Mouse (Mus musculus): ENCODE results near the gene Acap1. TPM values are rescaled to one million over a fixed set of nuclear protein-coding genes. Genes with fewer than 3 reads are reported as not detected.
"Not testable (repeated sequence)": the region's sequence is repeated elsewhere in the genome, so short reads cannot be mapped to it uniquely, and the experiment has no call there.

Acap1 gene
- polyA plus RNA-seq, 1 experiment from 2014 or later: 1.4 TPM

DNA sequence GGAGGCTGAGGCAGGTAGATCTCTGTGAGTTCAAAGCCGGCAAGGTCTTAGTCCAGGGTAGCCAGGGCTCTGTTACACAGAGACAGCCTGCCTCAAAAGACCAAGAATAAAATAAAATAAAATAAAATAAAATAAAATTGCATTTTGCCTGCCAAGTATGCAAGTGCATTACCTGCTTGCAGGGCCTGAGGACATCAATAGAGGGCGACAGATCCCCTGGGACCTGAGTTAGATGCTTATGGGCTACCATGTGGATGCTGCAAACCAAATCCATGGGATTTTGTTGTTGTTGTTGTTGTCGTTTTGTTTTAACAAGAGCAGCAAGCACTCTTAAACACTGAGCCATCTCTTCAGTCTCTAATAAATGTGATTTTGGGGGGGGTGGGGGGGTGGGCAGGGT lies 36.9 kb upstream of the Acap1 start:
- no peak overlapping the region for H3K4me3 ChIP-seq
- WGBS: 41% methylated on average over 3 of the region's 3 CpGs
- no peak overlapping the region for H3K27ac ChIP-seq
- no peaks in the 10 kb centered on the region for H3K36me3 ChIP-seq
- peaks cover 33% of the 10 kb centered on the region for H3K4me1 ChIP-seq (replicated peaks)
- no peak for DNase-seq (ENCODE audit: low spot score)
- peaks cover 35% of the 10 kb centered on the region for H3K27me3 ChIP-seq (ENCODE audit: insufficient read depth, poor library complexity, severe bottlenecking)
- no peaks in the 10 kb centered on the region for H3K9me3 ChIP-seq

- Histone ChIP-seq H3K27me3 (ENCODE audit: insufficient read depth, poor library complexity, severe bottlenecking) (peaks cover 30% of the 10 kb centered on the region), H3K4me1 (replicated peaks) (peaks cover 29% of the 10 kb centered on the region), H3K4me3 (no peak overlapping the region), H3K27ac (no peak overlapping the region), H3K9me3 (no peaks in the 10 kb centered on the region), H3K36me3 (no peaks in the 10 kb centered on the region)
- WGBS: 77% methylated on average over 8 of the region's 8 CpGs
- no peak for DNase-seq (ENCODE audit: low spot score)
Observed at GRCm38 (mm10) chr11:69931769-69932168, 36.4 kb upstream of the Acap1 start.

GRCm38 (mm10) chr11:69930967-69931537 lies 35.7 kb upstream of the Acap1 start:
- 84% methylated on average over 3 of the region's 3 CpGs for WGBS
- H3K4me3 ChIP-seq: no peak overlapping the region
- peaks cover 22% of the 10 kb centered on the region for H3K4me1 ChIP-seq (replicated peaks)
- H3K27me3 ChIP-seq (ENCODE audit: insufficient read depth, poor library complexity, severe bottlenecking): peaks cover 23% of the 10 kb centered on the region
- no peak for DNase-seq (ENCODE audit: low spot score)
- no peaks in the 10 kb centered on the region for H3K9me3 ChIP-seq
- no peaks in the 10 kb centered on the region for H3K36me3 ChIP-seq
- H3K27ac ChIP-seq: no peak overlapping the region

- not testable (repeated sequence) for H3K27ac ChIP-seq; H3K9me3 ChIP-seq; H3K4me3 ChIP-seq; DNase-seq (ENCODE audit: low spot score); H3K36me3 ChIP-seq
- peaks cover 13% of the 10 kb centered on the region for H3K4me1 ChIP-seq (replicated peaks)
- 88% methylated on average over 8 of the region's 8 CpGs for WGBS
- peaks cover 15% of the 10 kb centered on the region for H3K27me3 ChIP-seq (ENCODE audit: insufficient read depth, poor library complexity, severe bottlenecking)
Observed at GRCm38 (mm10) chr11:69930176-69930575, 34.8 kb upstream of the Acap1 start.

- WGBS: 88% methylated on average over 4 of the region's 4 CpGs
- Histone ChIP-seq H3K4me1 (replicated peaks) (peaks cover 9% of the 10 kb centered on the region; the same call in 1 of the 2 replicates), H3K36me3 (no peaks in the 10 kb centered on the region), H3K4me3 (no peak overlapping the region), H3K27ac (no peak overlapping the region), H3K27me3 (ENCODE audit: insufficient read depth, poor library complexity, severe bottlenecking) (peaks cover 10% of the 10 kb centered on the region; the same call in 1 of the 2 replicates), H3K9me3 (no peaks in the 10 kb centered on the region)
- DNase-seq (ENCODE audit: low spot score): no peak
Observed at GRCm38 (mm10) chr11:69929712-69930111, 34.4 kb upstream of the Acap1 start.

DNA sequence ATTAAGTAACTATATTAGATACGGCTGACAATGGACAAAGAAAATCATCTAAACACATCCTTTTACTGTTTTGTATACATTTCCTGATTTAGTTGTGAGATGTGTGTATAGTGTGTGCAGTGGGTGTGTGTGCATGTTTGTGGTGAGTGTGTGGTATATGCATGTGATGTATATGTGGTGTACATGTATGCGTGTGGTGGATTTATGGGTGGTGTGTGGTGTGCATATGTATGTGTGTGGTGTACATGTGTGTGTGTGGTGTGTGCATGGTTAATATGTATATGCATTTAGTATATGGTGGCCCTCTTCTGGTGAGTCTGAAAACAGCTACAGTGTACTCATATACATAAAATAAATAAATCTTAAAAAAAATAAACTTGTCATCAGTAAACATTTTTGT lies 32.2 kb upstream of the Acap1 start:
- Histone ChIP-seq H3K27ac (no peak overlapping the region), H3K4me1 (replicated peaks) (peaks cover 6% of the 10 kb centered on the region), H3K27me3 (ENCODE audit: insufficient read depth, poor library complexity, severe bottlenecking) (no peaks in the 10 kb centered on the region), H3K9me3 (no peaks in the 10 kb centered on the region), H3K36me3 (no peaks in the 10 kb centered on the region), H3K4me3 (no peak overlapping the region)
- 95% methylated on average over 2 of the region's 2 CpGs for WGBS
- DNase-seq (ENCODE audit: low spot score): no peak

DNA sequence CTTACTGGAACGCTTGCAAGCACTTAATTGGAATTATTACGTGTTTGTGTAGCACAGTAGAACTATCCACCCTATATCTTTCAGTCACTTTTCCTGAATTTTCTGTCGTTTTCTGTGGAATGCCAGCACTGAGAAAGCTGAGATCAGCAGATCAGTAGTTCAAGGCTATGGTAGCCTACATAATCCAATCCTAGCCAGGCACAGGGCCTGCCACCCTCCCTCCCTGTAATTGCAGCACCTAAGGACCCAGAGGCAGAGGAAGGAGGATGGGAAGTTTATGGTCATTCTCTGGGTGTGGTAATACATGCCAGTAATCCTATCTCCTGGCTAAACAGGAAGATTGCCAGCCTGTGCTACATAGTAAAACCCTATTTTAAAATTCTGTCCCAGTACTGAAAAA lies 27.5 kb upstream of the Acap1 start:
- 72% methylated on average over 3 of the region's 3 CpGs for WGBS
- peaks cover 20% of the 10 kb centered on the region for H3K36me3 ChIP-seq
- no peaks in the 10 kb centered on the region for H3K9me3 ChIP-seq
- H3K4me1 ChIP-seq (replicated peaks): peaks cover 25% of the 10 kb centered on the region
- H3K27me3 ChIP-seq (ENCODE audit: insufficient read depth, poor library complexity, severe bottlenecking): no peaks in the 10 kb centered on the region
- peak overlapping the region; percentile 91 for H3K4me3 ChIP-seq
- H3K27ac ChIP-seq: peak overlapping the region; percentile 98
- DNase-seq (ENCODE audit: low spot score): no peak

- peaks cover 31% of the 10 kb centered on the region for H3K4me1 ChIP-seq (replicated peaks)
- 5% methylated on average over 12 of the region's 12 CpGs for WGBS
- peak overlapping the region; percentile 98 for H3K27ac ChIP-seq
- H3K27me3 ChIP-seq (ENCODE audit: insufficient read depth, poor library complexity, severe bottlenecking): no peaks in the 10 kb centered on the region
- peak overlapping the region; percentile 91 for H3K4me3 ChIP-seq
- H3K36me3 ChIP-seq: peaks cover 26% of the 10 kb centered on the region
- H3K9me3 ChIP-seq: no peaks in the 10 kb centered on the region
- DNase-seq (ENCODE audit: low spot score): no peak
Observed at GRCm38 (mm10) chr11:69922012-69922756, 26.8 kb upstream of the Acap1 start.

DNA sequence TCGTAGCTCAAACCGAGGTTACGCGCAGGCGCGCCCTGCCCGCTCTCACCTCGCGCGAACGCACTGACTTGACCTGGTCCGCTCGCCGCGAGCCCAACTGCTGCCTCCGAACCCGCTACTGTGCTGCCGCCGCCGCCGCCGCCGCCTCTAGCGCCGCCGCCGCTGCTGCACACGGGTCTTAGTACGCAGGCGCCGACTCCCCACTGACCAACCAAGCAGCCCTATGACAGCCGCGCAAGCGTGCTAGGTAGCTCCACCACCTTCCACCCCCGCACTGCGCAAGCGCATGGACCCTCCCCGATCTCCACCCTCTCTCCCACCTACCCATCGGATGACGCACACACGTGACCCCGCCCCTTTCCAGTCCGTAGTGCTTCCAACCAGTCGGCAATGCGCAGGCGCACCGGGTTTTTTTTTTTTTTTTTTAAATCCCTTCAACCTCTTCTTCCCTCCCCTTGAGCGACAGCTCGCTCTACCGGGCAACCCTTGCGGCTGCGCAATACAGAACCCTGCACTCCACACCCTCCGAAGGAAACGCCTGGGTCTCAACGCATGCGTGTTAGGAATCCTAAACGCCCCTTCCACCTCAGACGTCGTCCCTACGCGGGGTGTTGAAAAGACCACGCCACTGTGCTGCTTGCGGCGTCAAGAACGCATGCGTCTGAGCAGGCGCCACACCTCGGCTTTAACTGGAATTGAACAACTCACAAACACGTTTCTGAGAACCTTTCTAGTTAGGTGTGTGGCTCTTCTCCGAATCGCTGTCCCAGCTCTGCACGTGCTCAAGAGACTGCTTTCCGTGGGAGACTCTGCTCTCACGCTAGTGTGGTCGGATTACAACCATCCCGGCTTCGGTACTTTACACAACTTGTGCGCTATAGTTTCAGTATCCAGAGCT lies 26.0 kb upstream of the Acap1 start, which contains the start of gene Eif5a:
Gene Eif5a, minus strand, starts transcription at position 845 of the 898 bp plus-strand sequence.
- peaks cover 37% of the 10 kb centered on the region for H3K4me1 ChIP-seq (replicated peaks)
- H3K27me3 ChIP-seq (ENCODE audit: insufficient read depth, poor library complexity, severe bottlenecking): no peaks in the 10 kb centered on the region
- no peaks in the 10 kb centered on the region for H3K9me3 ChIP-seq
- peak within 1 kb of the TSS; percentile 98 for H3K27ac ChIP-seq
- peak; percentile 100 for DNase-seq (ENCODE audit: low spot score)
- H3K4me3 ChIP-seq: peak within 1 kb of the TSS; percentile 91
- WGBS: under 1% methylated on average over 78 of the region's 78 CpGs
- peaks cover 34% of the 10 kb centered on the region for H3K36me3 ChIP-seq

DNA sequence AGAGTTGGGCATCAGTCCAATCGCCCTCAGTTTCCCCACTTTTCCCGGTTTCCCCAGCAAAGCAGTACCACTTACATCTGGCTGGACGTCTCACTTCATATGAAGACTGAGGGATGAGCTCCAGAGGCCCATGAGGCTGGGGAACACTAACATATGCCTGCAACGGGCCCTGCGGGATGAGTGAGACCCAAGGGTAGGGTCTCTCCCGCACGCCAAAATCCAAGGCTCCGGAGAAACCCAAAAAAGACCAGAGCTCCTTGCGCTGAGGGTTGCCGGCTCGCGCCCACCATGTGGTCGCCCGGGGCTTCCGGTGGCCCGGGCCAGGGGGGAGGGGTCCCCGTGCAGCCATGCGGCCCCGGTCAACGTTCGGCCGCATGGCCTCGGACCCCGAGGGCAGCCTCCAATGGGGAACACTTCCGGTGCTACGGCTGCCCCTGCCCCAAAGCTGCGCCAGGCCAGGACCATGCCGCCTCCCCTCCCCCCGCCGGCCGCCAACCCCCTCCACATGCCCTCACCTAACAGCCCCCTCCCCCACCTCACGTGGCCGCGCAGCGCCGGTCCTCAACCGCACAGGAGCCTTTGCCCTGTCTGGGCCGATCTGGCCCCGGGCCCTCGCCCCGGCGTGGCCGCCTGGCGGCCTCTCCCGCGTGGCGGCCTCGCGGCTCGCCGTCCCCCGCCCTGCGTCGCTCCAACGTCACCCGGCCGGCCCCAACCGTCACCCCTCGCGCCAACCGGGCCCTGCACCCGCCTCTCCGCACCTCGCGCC lies 25.1 kb upstream of the Acap1 start:
- no peaks in the 10 kb centered on the region for H3K9me3 ChIP-seq
- H3K27me3 ChIP-seq (ENCODE audit: insufficient read depth, poor library complexity, severe bottlenecking): no peaks in the 10 kb centered on the region
- DNase-seq (ENCODE audit: low spot score): peak; percentile 59
- under 1% methylated on average over 64 of the region's 65 CpGs for whole genome bisulfite sequencing
- H3K4me3 ChIP-seq: peak overlapping the region; percentile 91
- H3K4me1 ChIP-seq (replicated peaks): peaks cover 46% of the 10 kb centered on the region
- peaks cover 43% of the 10 kb centered on the region for H3K36me3 ChIP-seq
- H3K27ac ChIP-seq: peak overlapping the region; percentile 98

DNA sequence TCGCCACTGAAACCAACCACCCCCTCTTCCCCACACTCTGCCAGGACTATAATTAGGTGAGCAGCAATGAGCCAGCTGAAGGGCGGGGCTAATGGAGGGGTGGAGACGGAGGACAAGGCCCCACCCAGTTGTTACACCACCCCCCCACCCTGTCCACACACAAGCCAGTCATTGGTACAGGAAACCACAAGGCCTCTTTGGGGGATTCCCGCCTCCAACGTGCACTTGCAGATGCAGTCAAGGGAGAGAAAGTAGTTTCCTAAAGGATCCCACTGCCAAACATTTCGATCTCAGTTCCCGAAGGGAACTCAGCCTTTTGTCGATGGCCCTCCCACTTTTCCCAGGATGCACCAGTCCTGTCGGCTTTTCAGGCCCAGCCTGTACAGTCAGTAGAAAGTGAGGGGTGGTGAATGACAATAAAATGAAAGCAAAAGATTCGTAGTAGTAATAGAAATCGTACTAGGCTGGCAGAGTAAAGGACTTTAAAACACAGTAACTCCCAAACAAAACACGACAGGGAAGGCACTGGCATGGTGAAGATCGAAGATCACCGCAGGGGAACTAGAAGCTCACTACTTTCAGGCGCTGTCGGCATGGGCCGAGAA lies 24.4 kb upstream of the Acap1 start:
- peaks cover 53% of the 10 kb centered on the region for H3K4me1 ChIP-seq (replicated peaks)

GRCm38 (mm10) chr11:69919053-69919452 lies 23.7 kb upstream of the Acap1 start:
- Histone ChIP-seq H3K9me3 (no peaks in the 10 kb centered on the region), H3K4me3 (peak overlapping the region; percentile 91), H3K27ac (no peak overlapping the region), H3K27me3 (ENCODE audit: insufficient read depth, poor library complexity, severe bottlenecking) (no peaks in the 10 kb centered on the region), H3K36me3 (peaks cover 51% of the 10 kb centered on the region), H3K4me1 (replicated peaks) (peaks cover 60% of the 10 kb centered on the region)
- WGBS: 87% methylated on average over 9 of the region's 9 CpGs
- DNase-seq (ENCODE audit: low spot score): no peak

More for the DNA sequence above, 24.4 kb upstream of the Acap1 start:
- Histone ChIP-seq H3K9me3 (no peaks in the 10 kb centered on the region), H3K4me3 (peak overlapping the region; percentile 91), H3K27me3 (ENCODE audit: insufficient read depth, poor library complexity, severe bottlenecking) (no peaks in the 10 kb centered on the region), H3K36me3 (peaks cover 50% of the 10 kb centered on the region), H3K27ac (peak overlapping the region; percentile 98)
- DNase-seq (ENCODE audit: low spot score): peak; percentile 56
- 3% methylated on average over 17 of the region's 17 CpGs for WGBS

All from hindbrain, embryonic 10.5 days (tissue).